Mouse (Mus musculus) spleen, adult 2 months (tissue): ENCODE measurements around the gene Ngfr. TPM values are rescaled to one million over a fixed set of nuclear protein-coding genes. Genes with fewer than 3 reads are reported as not detected.

ENCODE experiments used
- DNase-seq, 2 experiments: peaks; one replicate each; pipeline versions ENCODE4 v3.0.0 to v3.0.0-alpha.2; 2012 to 2021; ENCODE audit warnings: low spot score in 2 of 2, low read depth in 1 of 2
- H3K27ac ChIP-seq: fragments of 200-500 bp; 2 replicates; pipeline ENCODE4 v1.5.1; 2012; ENCODE audit warnings: low read length, inconsistent platforms; ENCODE audit not compliant: insufficient read depth
- H3K27me3 ChIP-seq: fragments of 200-500 bp; 2 replicates; pipeline ENCODE4 v1.6.1; 2012; ENCODE audit warnings: mild to moderate bottlenecking, moderate library complexity, low read length, inconsistent platforms; ENCODE audit not compliant: control insufficient read depth, insufficient read depth
- H3K36me3 ChIP-seq: fragments of 200-500 bp; 2 replicates; pipeline ENCODE4 v1.6.1; 2012; ENCODE audit warnings: mild to moderate bottlenecking, low read length, inconsistent platforms; ENCODE audit not compliant: control insufficient read depth, insufficient read depth
- H3K4me1 ChIP-seq: fragments of 200-500 bp; 2 replicates; pipeline ENCODE4 v1.6.1; 2011; ENCODE audit warnings: inconsistent platforms; ENCODE audit not compliant: control insufficient read depth, insufficient read depth, insufficient read length
- H3K4me3 ChIP-seq: fragments of 200-500 bp; 2 replicates; pipeline ENCODE4 v1.5.1; 2011; ENCODE audit warnings: mild to moderate bottlenecking, inconsistent platforms; ENCODE audit not compliant: insufficient read depth, insufficient read length; ENCODE audit errors: extremely low read depth
- CTCF ChIP-seq: fragments of 200-500 bp; IDR thresholded peaks from 2 replicates; pipeline ENCODE4 v1.5.1; 2011; ENCODE audit warnings: mild to moderate bottlenecking, inconsistent platforms; ENCODE audit not compliant: insufficient read depth, insufficient read length, insufficient replicate concordance; ENCODE audit errors: extremely low read depth
- POLR2A ChIP-seq: fragments of 200-500 bp; IDR thresholded peaks from 2 replicates; pipeline ENCODE4 v1.6.1; 2011; ENCODE audit warnings: low read depth, low read length, inconsistent platforms
- WGBS: fragments of 180-500 bp; shearing (Covaris S2); methylation state at CpG from one replicate; pipeline ENCODE4 v1.1.7; 2018; 5-methylcytosine and 5-hydroxymethylcytosine counted together
- polyA plus RNA-seq: library from polyadenylated mRNA; depleted of rRNA; stranded (reverse); fragments of >200 nt; gene quantifications from 2 replicates; pipeline ENCODE4 v1.2.3, GENCODE M21; 2012

Ngfr gene
- polyA plus RNA-seq, 1 experiment = 7.3 TPM

DNA sequence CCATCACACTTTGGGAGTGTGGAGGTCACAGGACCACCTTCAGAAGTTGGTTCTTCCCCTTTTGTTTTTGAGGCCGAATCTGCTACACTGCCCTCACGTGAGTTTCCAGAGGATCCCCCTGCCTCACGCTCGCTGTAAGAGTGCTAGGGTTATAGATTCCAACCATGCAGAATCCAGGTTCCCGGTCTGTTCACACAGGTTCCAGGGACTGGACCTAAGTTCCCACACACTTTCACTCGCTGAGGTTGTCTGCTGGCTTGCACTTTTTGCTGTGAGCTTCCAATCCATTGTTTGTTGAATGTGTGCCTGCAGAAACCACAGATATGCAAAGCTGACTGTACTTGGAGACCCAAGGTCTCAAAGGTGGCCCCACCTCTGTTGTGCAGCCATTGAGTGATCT, 30.5 kb downstream of the Ngfr start:
- Histone ChIP-seq H3K4me1 (no peaks in the 10 kb centered on the region), H3K27me3 (no peaks in the 10 kb centered on the region), H3K4me3 (no peak overlapping the region), H3K27ac (no peak overlapping the region), H3K36me3 (no peaks in the 10 kb centered on the region)
- TF ChIP-seq POLR2A (no peak), CTCF (no peak)
- 64% methylated on average over 6 of the region's 6 CpGs for WGBS
- DNase-seq = no peak

GRCm38 (mm10) chr11:95555279-95555678, 32.3 kb downstream of the Ngfr start:
- no peak overlapping the region for H3K4me3 ChIP-seq
- H3K27me3 ChIP-seq = no peaks in the 10 kb centered on the region
- TF ChIP-seq POLR2A (no peak), CTCF (no peak)
- no peak for DNase-seq
- H3K4me1 ChIP-seq = no peaks in the 10 kb centered on the region
- WGBS = 74% methylated on average over 8 of the region's 8 CpGs
- H3K27ac ChIP-seq = no peak overlapping the region
- H3K36me3 ChIP-seq = no peaks in the 10 kb centered on the region

- no peaks in the 10 kb centered on the region for H3K4me1 ChIP-seq
- no peak overlapping the region for H3K27ac ChIP-seq
- no peak overlapping the region for H3K4me3 ChIP-seq
- WGBS = 85% methylated on average over 12 of the region's 12 CpGs
- H3K36me3 ChIP-seq = no peaks in the 10 kb centered on the region
- no peaks in the 10 kb centered on the region for H3K27me3 ChIP-seq
- DNase-seq = no peak
- no peak for TF ChIP-seq POLR2A
- TF ChIP-seq CTCF = no peak
These were observed 37.1 kb downstream of the Ngfr start for GRCm38 (mm10) chr11:95550301-95551021.

GRCm38 (mm10) chr11:95546021-95546782, 41.3 kb downstream of the Ngfr start:
- H3K36me3 ChIP-seq = no peaks in the 10 kb centered on the region
- 80% methylated on average over 10 of the region's 10 CpGs for WGBS
- H3K4me3 ChIP-seq = no peak overlapping the region
- no peak for TF ChIP-seq POLR2A
- no peaks in the 10 kb centered on the region for H3K4me1 ChIP-seq
- no peak overlapping the region for H3K27ac ChIP-seq
- no peaks in the 10 kb centered on the region for H3K27me3 ChIP-seq
- no peak for DNase-seq

DNA sequence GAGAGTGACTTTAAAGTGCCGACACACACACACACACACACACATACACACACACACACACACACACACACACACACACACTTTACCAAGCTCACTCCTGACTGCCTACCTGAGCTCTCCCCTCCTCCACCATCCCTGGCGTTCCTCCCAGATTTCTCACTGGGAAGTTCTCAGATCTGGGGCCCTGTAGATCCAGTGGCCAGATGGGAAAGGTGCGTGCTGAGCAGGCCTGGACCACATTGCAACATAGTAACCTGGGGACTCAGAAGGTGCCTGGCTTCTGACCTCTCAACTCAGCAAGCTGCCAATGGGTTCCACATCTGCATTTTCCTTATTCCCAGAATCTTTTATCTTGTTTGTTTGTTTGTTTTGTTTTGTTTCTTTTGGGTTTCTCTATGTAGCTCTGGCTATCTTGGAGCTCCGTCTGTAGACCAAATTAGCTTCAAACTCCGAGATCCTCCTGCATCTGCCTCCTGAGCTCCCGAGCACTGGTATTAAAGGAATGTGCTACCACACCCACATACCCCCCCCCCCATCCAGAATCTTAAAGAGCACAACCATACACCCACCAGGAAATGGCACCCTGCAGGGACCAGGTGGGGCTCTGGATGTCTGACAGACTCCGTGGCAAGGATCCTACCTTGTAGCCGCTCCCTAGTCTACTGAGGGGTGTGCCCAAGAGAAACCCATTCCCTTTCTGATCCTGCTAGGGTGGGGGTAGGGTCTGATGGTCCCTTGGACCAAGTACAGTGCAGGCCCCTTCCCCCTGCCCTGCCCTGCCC, 42.8 kb downstream of the Ngfr start:
- H3K4me1 ChIP-seq = no peaks in the 10 kb centered on the region
- no peaks in the 10 kb centered on the region for H3K27me3 ChIP-seq
- H3K36me3 ChIP-seq = no peaks in the 10 kb centered on the region
- DNase-seq = no peak
- no peak overlapping the region for H3K4me3 ChIP-seq
- no peak overlapping the region for H3K27ac ChIP-seq
- no peak for TF ChIP-seq POLR2A
- no peak for TF ChIP-seq CTCF
- 92% methylated on average over 8 of the region's 8 CpGs for WGBS

DNA sequence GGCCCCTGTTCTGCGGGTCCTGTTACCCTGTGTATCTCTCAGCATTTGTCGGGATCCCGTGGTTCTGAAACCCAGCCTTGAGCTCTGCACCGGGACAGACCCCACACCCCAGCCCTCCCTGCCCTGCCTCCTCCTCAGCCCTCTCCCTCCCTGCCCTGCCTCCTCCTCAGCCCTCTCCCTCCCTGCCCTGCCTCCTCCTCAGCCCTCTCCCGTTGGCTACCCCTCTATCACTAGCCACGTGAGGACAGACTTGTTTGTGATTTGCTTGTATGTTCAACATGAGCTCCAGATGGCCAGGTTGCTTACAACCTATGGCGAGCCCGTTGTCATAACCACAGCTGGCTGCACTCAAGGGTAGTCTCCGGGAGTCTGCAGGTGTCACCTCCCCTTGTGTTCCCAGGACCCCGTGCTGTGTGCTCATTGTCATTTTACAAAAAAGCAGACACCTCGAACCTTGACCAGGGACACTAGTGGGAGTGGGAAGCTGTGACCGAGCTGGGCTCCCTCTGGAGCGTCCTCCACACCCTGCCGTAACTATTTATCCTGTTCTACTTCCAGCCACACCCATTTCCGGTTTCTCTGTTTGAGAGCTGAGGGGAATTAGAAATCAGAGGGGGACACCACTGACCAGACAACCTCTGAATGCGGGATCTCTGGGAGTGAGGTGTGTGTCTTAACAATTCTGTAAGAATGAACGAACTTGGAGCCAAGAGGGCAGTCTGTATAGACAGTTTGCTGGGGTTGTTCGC, 46.7 kb downstream of the Ngfr start:
- no peaks in the 10 kb centered on the region for H3K27me3 ChIP-seq
- 32% methylated on average over 18 of the region's 18 CpGs for WGBS
- H3K4me1 ChIP-seq = no peaks in the 10 kb centered on the region
- no peak overlapping the region for H3K27ac ChIP-seq
- TF ChIP-seq POLR2A (no peak), CTCF (no peak)
- H3K4me3 ChIP-seq = no peak overlapping the region
- no peaks in the 10 kb centered on the region for H3K36me3 ChIP-seq
- DNase-seq = no peak
